Mouse (Mus musculus) gastrocnemius, postnatal 36 days (tissue): ENCODE results near the gene Wnt9a. TPM values are rescaled to one million over a fixed set of nuclear protein-coding genes. Genes with fewer than 3 reads are reported as not detected.

ENCODE experiments used
- DNase-seq, 2 experiments: peaks; one replicate each; pipeline ENCODE4 v3.0.0; 2022
- intact Hi-C: fragments of 180-260 bp; cut with DNase I; formaldehyde crosslinking; loops from one replicate; pipeline ENCODE4 v1.15.1; 2025
- long read RNA-seq, 2 experiments: library from polyadenylated mRNA; stranded (forward); transcript quantifications; one replicate each; pipeline ENCODE4 v2.0.0; 2021
- total RNA-seq, 2 experiments: library from RNA; stranded (reverse); gene quantifications; 2 replicates each; pipeline ENCODE4 v1.2.3; 2021

The Wnt9a gene
- 1 to 10 TPM; 8.4 to 9.5 TPM for total RNA-seq
- long read RNA-seq, experiment 1, partial matches to known transcripts, result 0 of 15 reads
- long read RNA-seq, experiment 1, other reads (novel, unspliced or antisense), result 12 of 15 reads
- long read RNA-seq, experiment 2, partial matches to known transcripts, result 0 of 24 reads
- long read RNA-seq, experiment 2, other reads (novel, unspliced or antisense), result 21 of 24 reads

DNA sequence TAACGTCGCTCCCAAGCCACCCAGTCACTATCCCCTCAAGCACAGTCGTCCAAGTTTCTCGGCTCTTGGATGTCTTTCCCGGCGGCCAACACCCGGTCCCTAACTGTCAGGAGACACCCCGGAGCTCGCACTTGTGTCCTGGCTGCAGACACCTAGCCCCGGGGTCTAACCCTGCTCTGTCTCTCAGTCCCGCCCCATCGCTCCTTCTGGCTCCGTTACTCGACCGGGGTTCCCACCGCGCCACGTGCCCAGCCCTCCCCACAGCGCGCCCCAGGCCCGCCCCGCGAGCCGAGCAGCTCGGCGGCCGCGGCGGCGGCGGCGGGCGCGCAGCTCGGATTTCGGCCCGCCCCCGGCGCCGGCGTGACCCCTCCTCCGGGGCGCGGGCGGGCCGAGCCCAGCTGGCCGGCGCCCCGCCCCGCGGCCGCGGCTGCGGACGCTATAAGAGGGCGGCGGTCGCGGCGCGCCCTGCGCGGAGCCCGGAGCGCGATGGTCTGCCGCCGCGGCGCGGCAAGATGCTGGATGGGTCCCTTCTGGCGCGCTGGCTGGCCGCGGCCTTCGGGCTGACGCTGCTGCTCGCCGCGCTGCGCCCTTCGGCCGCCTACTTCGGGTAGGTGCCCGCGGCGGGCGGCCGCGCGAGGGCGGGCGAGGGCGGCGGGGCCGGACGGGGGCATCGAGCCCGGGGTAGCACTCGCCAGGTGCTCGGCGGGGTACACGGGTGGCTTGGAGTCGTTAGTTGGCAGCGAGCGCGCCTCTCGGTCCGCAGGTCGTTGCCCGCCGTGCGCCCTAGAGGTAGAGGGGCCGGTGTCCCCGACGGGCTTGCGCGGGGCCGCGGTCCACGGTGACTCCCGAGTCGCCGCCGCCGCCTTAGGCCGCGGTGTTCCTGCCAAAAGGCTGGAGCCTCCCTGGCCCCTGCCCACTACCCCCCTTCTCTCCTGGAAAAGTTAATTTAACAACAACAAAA lies at the start of gene Wnt9a:
TSS of gene Wnt9a (plus strand) at position 468 of the 961 bp plus-strand sequence.
- intact Hi-C loops, result loop anchor here (1.0 to 5.0 kb wide), 2 partner anchors 24 to 41 kb away; no protein-coding TSS in a partner anchor
- peak; percentile 61 to 65 for DNase-seq

DNA sequence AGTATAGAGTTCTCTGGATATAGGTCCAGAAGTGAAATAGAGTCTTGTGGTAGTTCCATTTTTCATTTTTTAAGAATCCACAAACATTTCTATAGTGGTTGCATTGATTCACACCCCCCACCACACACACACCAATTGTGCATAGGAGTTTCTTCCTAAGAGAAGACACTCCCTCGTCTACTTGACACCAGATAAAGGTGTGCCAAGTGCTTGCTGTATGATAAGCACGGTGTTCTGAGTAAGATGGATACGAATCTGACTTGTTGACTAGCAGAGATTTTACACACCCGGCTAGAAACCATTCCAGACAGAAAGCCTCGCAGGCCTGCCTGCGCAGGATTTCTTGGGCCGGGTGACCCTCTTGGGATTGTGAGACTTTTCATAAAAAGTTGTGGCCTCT lies 47.1 kb upstream of the Wnt9a start:
- intact Hi-C loops, result no loop called here
- no peak for DNase-seq

DNA sequence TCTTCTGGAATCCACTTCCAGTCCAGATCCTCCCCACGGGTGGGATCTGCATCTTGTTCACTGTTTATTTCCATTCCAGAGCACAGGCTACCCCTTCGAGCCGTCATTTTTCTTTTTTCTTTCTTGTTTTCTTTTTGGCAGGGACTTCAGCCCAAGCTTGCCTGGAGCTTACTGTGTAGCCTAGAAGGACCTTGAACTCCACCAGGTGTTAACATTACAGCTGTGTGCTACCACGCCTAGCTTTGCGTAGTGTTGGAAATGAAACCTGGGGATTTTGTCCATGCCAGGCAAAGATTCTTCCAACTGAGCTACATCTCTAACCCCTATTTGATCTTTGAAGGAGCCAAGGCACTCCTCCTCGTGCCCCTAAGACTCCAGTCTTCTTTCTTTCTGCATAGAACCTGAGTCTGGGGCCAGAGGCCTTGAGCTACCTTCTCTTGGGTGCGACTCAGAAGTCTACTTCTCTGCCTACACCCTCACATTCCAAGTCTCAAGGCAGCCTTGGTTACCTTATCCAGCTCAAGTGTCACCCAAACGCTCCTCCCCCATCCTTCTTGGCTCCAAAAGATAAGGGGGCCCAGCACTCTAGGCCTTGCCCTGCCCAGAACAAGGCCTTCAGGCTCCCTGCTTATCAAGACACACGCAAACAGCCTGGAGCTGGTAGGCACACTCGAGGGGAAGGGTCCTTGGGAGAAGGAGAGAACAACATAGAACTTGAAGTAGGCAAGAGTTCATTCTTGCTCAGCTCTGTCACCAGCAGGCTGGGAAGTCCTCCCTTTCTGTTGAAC lies 45.8 kb upstream of the Wnt9a start:
- intact Hi-C loops, result no loop called here
- no peak for DNase-seq

DNA sequence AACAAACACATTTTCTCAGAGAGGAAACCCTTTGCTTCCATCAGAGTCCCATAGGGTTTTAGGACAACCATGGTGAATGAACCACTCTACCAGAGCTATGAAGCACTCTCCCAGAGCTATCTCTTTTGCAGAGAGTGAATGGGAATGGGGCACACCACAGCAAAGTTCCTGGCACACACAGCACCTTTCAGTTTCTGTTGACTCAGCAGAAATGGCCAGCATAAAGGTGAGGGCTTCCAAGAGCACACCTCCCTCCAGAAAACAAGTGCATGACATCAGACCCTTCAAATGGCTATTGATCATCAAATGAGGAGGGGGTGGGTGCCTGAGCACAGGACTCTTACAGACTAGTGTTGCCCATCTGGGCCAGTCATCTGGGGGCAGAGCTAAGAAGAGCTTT lies 44.4 kb upstream of the Wnt9a start:
- intact Hi-C loops, result no loop called here
- no peak for DNase-seq

DNA sequence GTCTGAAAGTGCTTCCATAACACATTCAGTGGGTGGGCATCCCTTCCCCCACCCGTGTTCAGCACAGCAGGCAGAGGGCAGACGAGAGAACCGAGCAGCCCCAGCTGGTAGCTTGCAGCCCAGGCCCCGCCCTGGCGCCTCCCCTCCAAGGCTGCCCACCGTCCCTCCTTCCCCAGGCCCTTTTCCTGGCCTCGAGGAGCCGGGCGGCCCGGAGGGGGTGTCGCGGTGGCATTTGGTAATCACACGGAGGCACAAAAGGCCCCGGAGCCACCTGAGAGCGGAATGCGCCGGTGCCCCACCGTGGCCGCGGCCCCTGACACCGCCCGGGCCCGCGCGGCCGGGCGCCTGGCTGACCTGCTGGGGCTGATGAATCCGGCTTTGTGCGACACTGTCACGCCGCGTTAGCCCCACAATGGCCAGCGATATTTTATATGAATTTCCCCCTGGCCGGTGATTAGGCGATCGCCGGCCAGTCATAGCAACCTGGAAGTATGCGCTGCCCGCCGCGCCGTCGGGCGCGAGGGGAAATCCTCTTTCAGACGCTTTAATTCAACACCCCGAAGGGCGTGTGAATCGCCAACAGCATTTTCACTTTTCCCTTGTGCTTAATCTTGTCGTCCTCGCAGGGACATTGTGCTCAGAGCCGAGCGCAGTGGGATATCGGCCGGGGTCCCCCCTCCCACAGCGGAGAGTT lies 42.7 kb upstream of the Wnt9a start:
- intact Hi-C loops, result no loop called here
- no peak for DNase-seq

DNA sequence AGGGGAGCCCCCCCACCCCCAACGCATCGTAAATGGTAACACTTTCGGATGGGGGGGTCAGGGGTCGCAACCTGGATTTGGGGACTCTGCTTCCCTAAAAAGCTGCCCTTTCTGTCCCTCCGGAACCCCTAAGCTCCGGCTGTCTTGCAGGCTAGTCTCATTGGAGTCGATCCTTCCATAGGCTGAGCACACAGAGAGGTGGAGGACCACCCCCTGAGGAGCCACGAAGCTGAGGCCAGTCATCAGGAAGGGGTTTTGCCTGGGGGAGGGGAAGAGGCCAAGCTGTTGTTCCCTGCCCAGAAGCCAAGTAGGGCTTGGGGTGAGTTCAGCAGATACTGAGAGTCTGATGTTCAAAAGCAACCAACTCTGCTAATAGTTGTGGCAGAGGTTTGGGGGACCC lies 42.1 kb upstream of the Wnt9a start:
- DNase-seq, result no peak
- intact Hi-C loops, result no loop called here

DNA sequence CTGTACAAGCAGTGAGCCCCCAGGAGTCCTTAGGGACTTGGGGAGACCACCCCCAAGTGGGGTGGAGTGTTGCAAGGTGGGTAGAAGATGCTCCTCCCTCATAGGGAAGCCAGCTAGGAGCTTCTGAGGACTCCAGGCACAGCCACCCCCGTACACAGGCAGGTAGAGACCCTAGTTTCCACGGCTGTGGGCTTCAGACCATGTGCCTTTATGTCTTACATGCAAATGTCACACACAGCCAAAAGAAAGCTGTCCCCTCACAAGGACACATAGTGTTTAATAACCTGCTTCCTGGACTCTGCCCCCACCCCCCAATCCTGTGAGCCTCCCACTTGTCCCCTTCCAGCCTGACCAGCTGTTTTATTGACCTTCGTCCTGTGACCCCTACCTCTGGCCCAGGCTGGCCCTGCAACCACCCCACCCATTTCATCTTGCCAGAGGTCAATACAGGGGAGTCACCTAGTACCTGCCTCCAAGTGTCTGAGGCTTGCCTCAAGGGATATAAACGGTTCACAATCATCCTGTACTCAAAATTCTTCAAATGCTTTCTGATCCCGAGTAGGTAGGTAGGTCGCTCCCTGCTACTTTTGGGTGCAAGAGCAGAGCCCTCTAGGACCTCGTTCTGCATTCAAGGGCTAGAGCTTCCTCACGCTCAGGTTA lies 41.4 kb upstream of the Wnt9a start:
- intact Hi-C loops, result no loop called here

DNA sequence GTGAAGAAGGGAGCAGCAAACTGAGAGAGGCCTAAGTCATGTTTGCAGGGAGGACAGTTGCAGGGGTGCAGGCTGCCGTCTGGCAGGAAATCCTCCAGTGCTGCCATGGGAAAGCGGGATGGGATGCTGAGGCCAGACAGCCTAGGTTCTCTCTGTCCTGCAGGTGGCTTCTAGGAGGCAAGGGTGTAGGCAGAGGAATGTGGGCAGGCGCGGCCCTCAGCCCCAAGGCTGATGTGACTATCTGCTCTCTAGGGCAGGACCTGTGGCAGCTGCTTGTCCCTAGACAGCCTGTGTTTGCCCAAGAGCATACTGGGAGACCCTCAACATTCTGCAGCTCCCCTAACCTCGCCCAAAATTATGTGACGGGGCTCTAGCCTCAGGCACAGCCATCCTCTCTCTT lies 40.0 kb upstream of the Wnt9a start:
- intact Hi-C loops, result no loop called here
- DNase-seq, result no peak

More for the DNA sequence above, 41.4 kb upstream of the Wnt9a start:
- DNase-seq, result no peak

DNA sequence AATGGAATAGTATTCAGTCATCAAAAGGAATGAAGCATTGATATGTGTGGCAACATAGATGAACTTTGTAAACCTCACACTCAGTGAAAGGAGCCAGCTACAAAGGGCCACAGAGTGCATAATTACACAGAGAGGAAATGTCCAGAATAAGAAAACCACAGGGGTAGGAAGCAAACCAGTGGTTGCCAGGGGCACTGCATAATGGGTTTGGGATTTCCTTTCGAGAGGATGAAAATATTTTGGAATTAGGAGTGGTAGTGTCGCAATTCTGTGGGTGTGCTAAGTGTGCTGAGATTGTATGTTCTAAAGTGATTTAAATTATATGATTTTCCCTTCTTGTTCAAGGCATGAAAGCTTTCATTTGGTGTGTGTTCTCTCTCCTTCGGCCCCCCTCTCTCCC lies 32.5 kb upstream of the Wnt9a start:
- intact Hi-C loops, result no loop called here
- no peak for DNase-seq

DNA sequence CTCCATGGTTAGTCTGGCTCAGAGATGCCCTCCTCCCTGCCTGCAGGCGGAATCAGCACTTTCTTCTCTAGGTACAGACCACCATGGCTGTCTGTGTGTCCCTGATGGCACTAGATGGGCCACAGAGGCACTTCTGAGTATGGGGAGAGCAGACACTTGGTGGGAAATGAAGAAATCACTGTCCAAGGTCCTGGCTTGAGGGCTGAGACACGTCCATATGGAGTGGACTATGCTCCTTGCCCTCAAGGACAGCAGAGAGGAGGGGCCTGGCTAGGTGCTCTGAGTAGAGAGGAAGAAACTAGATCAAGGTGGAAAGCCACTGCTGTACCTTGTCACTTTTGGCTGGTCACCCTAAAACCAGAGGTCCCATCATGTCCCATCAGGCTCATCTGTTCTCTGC lies 29.9 kb upstream of the Wnt9a start:
- no peak for DNase-seq
- intact Hi-C loops, result no loop called here

DNA sequence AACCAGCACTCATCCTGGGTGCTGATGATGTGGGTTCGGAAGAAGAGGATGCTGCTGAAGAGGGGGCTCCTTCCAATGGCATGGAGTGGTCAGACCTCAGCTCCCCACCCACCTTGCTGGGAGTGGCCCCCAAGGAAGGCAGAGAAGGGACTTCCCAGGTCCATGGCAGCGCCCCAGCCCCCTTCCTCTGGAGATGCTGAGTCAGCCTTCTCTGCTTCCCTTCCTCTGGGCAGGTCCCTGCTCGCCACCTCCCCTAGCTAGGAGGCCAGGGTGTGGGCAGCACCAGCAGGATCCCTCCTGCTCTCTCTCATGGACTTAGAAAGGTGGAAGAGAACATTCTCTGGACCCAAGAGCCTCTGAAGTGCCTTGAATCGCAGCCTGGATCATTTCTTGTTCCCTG lies 28.7 kb upstream of the Wnt9a start:
- no peak for DNase-seq

DNA sequence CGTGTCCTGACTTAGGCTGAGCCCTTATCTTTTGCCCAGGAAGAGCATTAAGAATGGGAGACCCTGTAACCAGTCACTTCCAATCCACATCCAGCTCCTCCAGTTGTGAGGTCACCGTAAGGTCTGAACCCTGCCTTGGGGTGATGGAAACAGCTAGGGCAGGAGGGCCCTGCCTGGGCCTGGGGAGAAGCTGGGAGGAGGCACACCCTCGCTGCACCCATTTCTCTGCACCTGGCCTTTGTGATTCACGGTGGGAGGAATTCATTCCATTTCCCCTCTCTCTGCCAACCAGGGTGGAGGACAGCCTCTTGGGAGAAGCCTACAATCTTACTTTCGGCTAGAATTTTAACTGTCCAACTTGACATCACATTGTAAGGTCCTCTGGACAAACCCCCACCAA lies 24.6 kb upstream of the Wnt9a start:
- intact Hi-C loops, result loop anchor here (10.0 kb wide), 1 partner anchor 463 kb away; no protein-coding TSS in a partner anchor

More for the DNA sequence above, 28.7 kb upstream of the Wnt9a start:
- intact Hi-C loops, result no loop called here

DNA sequence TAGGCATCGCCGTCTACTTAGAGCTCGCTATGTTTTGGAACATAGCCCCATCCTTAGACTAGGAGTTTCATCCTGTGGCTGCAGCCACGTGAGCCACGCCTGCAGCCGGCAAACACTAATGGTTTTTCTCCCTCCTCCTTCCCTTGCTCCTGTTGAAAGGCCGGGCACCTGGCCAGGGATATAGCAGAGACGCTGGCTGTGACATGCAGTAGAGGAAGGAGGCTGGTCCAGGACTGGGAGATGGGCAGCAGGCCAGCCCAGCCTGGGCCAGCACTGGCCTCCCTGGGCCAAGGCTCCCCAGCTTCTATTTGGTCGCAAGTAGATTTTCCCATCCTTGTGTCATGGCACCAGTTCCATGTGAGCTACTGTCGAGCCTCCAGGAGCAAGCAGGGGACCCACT lies 23.8 kb upstream of the Wnt9a start:
- peak in 1 of 2 experiments; percentile 30 for DNase-seq
- intact Hi-C loops, result loop anchor here (10.0 kb wide), 1 partner anchor 462 kb away; no protein-coding TSS in a partner anchor

More for the DNA sequence above, 24.6 kb upstream of the Wnt9a start:
- no peak for DNase-seq

DNA sequence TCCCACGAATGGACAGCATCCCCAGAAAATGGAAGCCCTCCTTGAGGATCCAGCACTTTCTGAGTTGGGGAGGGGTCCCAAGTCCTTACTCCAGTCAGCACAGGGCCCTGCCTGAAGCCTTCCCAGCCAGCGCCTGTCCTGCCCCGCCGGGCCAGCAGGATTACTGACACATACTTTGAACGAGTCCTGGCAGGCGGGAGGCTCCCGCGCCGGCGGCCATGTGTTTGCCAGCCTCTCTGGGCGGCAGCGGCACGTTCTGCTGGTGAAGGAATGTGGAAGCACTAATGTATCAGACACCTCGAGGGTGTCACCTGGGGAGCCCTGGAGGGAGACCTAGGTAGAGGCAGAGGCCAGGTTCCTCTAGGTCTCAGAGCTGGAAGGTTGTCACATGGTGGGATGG lies 22.6 kb upstream of the Wnt9a start:
- no peak for DNase-seq
- intact Hi-C loops, result loop anchor here (10.0 kb wide), 1 partner anchor 461 kb away; no protein-coding TSS in a partner anchor

DNA sequence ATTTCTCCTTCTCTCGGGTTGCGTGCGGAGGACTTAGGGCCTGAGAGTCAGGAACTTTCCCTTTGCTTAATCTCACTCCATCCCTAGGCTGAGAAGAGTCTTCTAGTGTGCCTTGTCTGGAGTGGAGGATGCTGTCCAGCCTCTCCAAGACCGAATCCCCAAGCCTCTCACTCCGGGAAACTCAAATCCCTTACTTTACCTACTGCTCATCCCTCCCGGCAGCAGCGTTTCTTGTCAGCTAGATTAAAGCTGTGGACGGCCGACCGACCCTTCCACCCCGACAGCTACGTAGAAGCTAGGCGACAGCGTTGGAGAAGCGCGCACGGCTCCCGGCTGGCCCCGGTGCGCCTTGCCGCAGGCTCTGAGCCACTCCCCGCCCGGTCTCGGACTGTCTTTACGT lies 17.0 kb upstream of the Wnt9a start:
- DNase-seq, result no peak
- intact Hi-C loops, result loop anchor here (10.0 kb wide), 1 partner anchor 455 kb away; no protein-coding TSS in a partner anchor

DNA sequence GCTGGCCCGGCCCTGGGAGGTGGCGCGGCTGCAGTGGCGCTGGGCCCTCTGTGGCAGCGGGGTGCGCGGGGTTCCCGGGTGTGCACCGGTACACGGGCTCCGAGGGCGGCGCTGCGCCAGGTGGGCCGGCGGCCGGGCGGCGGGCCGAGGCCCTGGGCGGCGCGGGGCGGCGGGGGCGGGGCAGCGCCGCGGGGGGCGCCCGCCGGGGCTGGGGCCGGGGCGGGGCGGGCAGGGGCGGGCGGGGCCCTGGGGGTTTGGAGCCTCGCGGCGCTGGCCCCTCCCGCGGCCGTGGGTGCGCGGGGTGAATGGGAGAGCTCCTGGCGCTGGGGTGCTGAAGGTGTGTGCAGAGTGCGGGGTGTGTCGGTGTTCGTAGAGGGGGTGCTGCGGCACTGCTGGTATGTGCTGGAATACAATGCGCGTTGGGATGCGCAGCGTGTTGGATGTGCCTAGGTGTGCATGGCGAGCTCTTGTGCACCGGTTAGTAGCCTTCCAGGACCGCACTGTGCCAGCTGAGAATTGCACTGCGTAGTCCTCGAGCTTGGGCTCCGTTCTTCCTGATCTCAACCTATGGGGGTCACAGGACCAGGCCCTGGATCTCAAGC lies 15.9 kb upstream of the Wnt9a start, which contains the start of gene Wnt3a:
TSS of gene Wnt3a (minus strand) at position 51 of the 602 bp plus-strand sequence.
- intact Hi-C loops, result no loop called here
- no peak for DNase-seq

DNA sequence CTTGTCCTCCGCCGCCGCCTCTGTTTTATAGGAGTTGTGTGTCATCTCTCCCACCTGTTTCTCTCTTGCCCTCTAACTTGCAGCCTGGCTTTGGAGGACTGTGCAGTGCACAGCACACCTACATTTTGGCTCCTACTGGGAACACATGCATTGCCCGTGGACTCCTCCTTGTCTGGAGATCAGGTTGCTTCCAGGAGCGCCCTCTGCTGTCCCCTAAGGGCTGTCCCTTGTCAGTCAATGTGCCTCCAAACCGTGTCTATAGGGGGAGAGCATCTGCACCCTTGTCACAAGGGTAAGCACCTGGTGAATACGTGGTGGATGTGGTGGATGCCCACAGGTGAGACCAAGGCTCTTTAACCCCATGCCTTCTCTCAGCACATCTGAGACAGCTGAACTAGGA lies 13.1 kb upstream of the Wnt9a start:
- intact Hi-C loops, result loop anchor here (2.0 kb wide), 1 partner anchor 53 kb away; no protein-coding TSS in a partner anchor
- DNase-seq, result no peak

DNA sequence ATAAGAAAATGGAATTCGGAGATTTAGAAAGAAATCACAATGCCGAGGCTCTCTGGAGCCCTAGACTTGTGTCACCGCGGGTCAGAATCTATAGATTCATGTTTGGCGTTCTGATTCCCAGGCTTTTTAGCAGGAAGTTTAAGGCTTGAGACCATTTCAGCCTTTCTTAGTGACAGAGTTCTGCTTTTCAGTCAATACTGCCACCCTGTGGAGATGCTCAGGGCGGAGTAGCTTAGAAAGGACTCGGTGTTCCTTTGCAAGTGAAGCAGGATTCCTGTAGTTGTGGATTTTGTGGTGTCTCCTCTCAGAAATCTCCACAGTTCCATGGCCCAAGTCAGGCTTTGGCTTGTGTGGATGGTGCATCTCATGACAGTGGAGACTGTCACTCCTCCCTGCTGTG lies 8.8 kb upstream of the Wnt9a start:
- DNase-seq, result no peak
- intact Hi-C loops, result loop anchor here (2.0 to 5.0 kb wide), 2 partner anchors 59 to 251 kb away; no protein-coding TSS in a partner anchor

DNA sequence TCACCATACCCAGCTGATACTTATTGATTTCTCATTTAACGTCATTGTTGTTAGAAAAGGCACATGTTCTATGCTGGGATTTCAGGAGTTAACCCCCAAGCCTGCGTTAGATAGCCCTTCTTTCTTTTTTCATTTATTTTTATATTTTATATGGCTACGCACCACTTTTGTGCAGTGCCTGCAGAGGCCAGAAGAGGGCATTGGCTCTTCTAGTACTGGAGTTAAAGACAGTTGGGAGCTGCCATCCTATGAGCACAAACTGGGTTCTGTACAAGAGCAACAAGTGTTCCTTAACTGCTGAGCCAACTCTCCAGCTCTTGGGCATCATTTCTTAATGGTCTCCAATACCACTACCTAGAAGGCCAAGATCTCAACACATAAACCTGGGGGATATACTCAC lies 6.5 kb upstream of the Wnt9a start:
- intact Hi-C loops, result no loop called here

More for the DNA sequence above, 6.5 kb upstream of the Wnt9a start:
- DNase-seq, result no peak
